Mouse (Mus musculus): Measurements from ENCODE around the gene Myo9a. TPM values are rescaled to one million over a fixed set of nuclear protein-coding genes. Genes with fewer than 3 reads are reported as not detected.

Gene Myo9a
- 1 to 10 TPM; 7.8 to 9.6 TPM for total RNA-seq (2021)
- long read RNA-seq, experiment 1, partial matches to known transcripts: 0 of 1 reads
- long read RNA-seq, experiment 1, other reads (novel, unspliced or antisense): 1 of 1 reads
- long read RNA-seq, experiment 2, partial matches to known transcripts: 2 of 3 reads
- long read RNA-seq, experiment 2, other reads (novel, unspliced or antisense): 1 of 3 reads

GRCm38 (mm10) chr9:59750267-59751065 lies at the start of gene Myo9a, which contains the start of gene Senp8:
TSS of gene Myo9a (plus strand) at chr9:59750896.
TSS of gene Senp8 (minus strand) at chr9:59750710.
- peak; percentile 99 for DNase-seq

- no peak for DNase-seq
Measured at GRCm38 (mm10) chr9:59701094-59701493, 49.6 kb upstream of the Myo9a start.

- DNase-seq: no peak
Measured at GRCm38 (mm10) chr9:59703099-59703498, 47.6 kb upstream of the Myo9a start.

- DNase-seq: no peak
Measured at GRCm38 (mm10) chr9:59706850-59707825, 43.6 kb upstream of the Myo9a start.

GRCm38 (mm10) chr9:59709225-59709624 lies 41.5 kb upstream of the Myo9a start:
- no peak for DNase-seq

- DNase-seq: no peak
Measured at GRCm38 (mm10) chr9:59716275-59716898, 34.3 kb upstream of the Myo9a start.

GRCm38 (mm10) chr9:59718237-59718636 lies 32.5 kb upstream of the Myo9a start:
- DNase-seq: no peak

GRCm38 (mm10) chr9:59721144-59721543 lies 29.6 kb upstream of the Myo9a start:
- no peak for DNase-seq

- peak; percentile 62 for DNase-seq
Measured at GRCm38 (mm10) chr9:59723096-59723657, 27.5 kb upstream of the Myo9a start.

GRCm38 (mm10) chr9:59723791-59724442 lies 26.8 kb upstream of the Myo9a start:
- DNase-seq: no peak

- DNase-seq: no peak
Measured at GRCm38 (mm10) chr9:59725515-59725914, 25.2 kb upstream of the Myo9a start.

GRCm38 (mm10) chr9:59727569-59728286 lies 23.0 kb upstream of the Myo9a start:
- DNase-seq: no peak

GRCm38 (mm10) chr9:59731136-59731535 lies 19.6 kb upstream of the Myo9a start:
- DNase-seq: no peak

- no peak for DNase-seq
Measured at GRCm38 (mm10) chr9:59733075-59733474, 17.6 kb upstream of the Myo9a start.

GRCm38 (mm10) chr9:59735394-59735793 lies 15.3 kb upstream of the Myo9a start:
- DNase-seq: no peak

- no peak for DNase-seq
Measured at GRCm38 (mm10) chr9:59740593-59740992, 10.1 kb upstream of the Myo9a start.

- DNase-seq: no peak
Measured at GRCm38 (mm10) chr9:59743903-59744302, 6.8 kb upstream of the Myo9a start.

- no peak for DNase-seq
Measured at GRCm38 (mm10) chr9:59748387-59748786, 2.3 kb upstream of the Myo9a start.

GRCm38 (mm10) chr9:59748969-59749368 lies 1.7 kb upstream of the Myo9a start:
- no peak for DNase-seq

- DNase-seq: no peak
Measured at GRCm38 (mm10) chr9:59749581-59750265, 973 bp upstream of the Myo9a start.

Data from gastrocnemius, postnatal 25 days (tissue).